Mouse (Mus musculus): ENCODE measurements at regions not wholly inside any gene's neighbourhood (a gene's known extent, or its start where the extent isn't known, plus 50 kb on each side); places are given as distances from the start of the nearest gene placed in this dataset.

- no peaks in the 10 kb centered on the region for H3K36me3 ChIP-seq
- no peaks in the 10 kb centered on the region; the same call in 1 of the 2 replicates for H3K9me3 ChIP-seq
- peak overlapping the region; percentile 90 for H3K27ac ChIP-seq
- H3K4me2 ChIP-seq: peak overlapping the region; percentile 40
- peaks cover 16% of the 10 kb centered on the region for H3K4me1 ChIP-seq
- peak overlapping the region; percentile 62 for H3K9ac ChIP-seq
- ATAC-seq (ENCODE audit: insufficient number of reproducible peaks, insufficient read depth, low FRiP score, low TSS enrichment, low read depth): peak; percentile 66; the same call in 1 of the 2 replicates
- 7% methylated on average over 15 of the region's 15 CpGs for WGBS
- no peaks in the 10 kb centered on the region for H3K27me3 ChIP-seq
- no peak overlapping the region for H3K4me3 ChIP-seq
These were observed 59.4 kb downstream of the 1700001O22Rik start for GRCm38 (mm10) chr2:30743976-30744620.

- Histone ChIP-seq H3K27ac (peak overlapping the region; percentile 90), H3K4me2 (0 out of 2 replicates have a peak overlapping the region, but pooled peaks have one; percentile 40), H3K4me1 (peaks cover 16% of the 10 kb centered on the region), H3K9me3 (no peaks in the 10 kb centered on the region; the same call in 1 of the 2 replicates), H3K36me3 (no peaks in the 10 kb centered on the region), H3K27me3 (no peaks in the 10 kb centered on the region), H3K4me3 (no peak overlapping the region), H3K9ac (0 out of 2 replicates have a peak overlapping the region, but pooled peaks have one; percentile 62)
- 52% methylated on average over 4 of the region's 4 CpGs for WGBS
- peak; percentile 32 for ATAC-seq (ENCODE audit: insufficient number of reproducible peaks, insufficient read depth, low FRiP score, low TSS enrichment, low read depth)
These were observed 60.1 kb downstream of the 1700001O22Rik start for GRCm38 (mm10) chr2:30743265-30743846.

DNA sequence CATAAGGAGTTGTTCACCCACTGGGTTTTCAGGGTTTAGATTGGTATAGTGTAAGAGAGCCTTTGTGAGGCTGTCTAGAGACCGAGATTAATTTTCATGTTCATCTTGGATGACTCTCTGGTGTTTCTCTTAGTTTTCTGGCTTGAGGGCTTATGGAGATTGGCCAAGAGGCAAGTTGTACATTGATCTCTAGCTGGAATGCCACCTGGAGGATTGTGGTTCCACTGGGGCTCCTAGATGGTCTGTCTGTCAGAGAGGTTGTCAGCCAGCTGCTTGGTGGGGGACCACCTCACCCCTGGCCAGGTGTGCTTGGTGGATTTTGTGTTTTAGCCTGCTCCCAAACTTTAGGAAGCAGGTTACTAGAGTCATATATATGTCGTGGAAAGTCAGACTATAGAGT lies 62.0 kb downstream of the 1700001O22Rik start:
- H3K4me1 ChIP-seq: peaks cover 20% of the 10 kb centered on the region
- H3K4me2 ChIP-seq: no peak overlapping the region
- H3K27me3 ChIP-seq: no peaks in the 10 kb centered on the region
- no peaks in the 10 kb centered on the region; the same call in 1 of the 2 replicates for H3K9me3 ChIP-seq
- H3K36me3 ChIP-seq: no peaks in the 10 kb centered on the region
- H3K27ac ChIP-seq: no peak overlapping the region
- WGBS: 76% methylated on average over 2 of the region's 2 CpGs
- ATAC-seq (ENCODE audit: insufficient number of reproducible peaks, insufficient read depth, low FRiP score, low TSS enrichment, low read depth): no peak
- no peak overlapping the region for H3K9ac ChIP-seq
- H3K4me3 ChIP-seq: no peak overlapping the region

DNA sequence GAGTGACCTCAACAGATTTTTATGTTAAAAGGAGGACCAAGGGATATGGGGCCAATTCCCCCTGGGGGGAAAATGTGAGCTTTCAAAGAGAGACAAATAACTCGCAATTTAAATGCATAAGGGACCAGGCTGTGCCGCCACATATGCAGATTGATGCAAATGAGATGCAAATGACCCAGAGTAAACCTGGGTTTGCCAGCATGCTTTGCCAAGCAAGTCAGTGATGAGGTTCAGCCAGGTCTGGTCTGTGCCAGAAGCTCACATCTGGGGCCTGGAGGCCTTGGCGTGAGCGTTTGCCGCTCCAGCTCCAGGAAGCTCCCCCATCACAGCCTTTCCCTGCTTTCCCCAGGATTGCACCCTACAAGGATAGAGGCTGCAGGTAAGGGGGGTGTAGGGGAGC lies 65.7 kb downstream of the 1700001O22Rik start:
- H3K27me3 ChIP-seq: no peaks in the 10 kb centered on the region
- 0 out of 2 replicates have a peak, but pooled peaks cover 7% of the 10 kb centered on the region for H3K4me1 ChIP-seq
- WGBS: 67% methylated on average over 5 of the region's 5 CpGs
- no peaks in the 10 kb centered on the region for H3K36me3 ChIP-seq
- H3K4me2 ChIP-seq: no peak overlapping the region
- no peak overlapping the region for H3K4me3 ChIP-seq
- no peak for ATAC-seq (ENCODE audit: insufficient number of reproducible peaks, insufficient read depth, low FRiP score, low TSS enrichment, low read depth)
- no peak overlapping the region for H3K27ac ChIP-seq
- H3K9ac ChIP-seq: no peak overlapping the region
- no peaks in the 10 kb centered on the region for H3K9me3 ChIP-seq

DNA sequence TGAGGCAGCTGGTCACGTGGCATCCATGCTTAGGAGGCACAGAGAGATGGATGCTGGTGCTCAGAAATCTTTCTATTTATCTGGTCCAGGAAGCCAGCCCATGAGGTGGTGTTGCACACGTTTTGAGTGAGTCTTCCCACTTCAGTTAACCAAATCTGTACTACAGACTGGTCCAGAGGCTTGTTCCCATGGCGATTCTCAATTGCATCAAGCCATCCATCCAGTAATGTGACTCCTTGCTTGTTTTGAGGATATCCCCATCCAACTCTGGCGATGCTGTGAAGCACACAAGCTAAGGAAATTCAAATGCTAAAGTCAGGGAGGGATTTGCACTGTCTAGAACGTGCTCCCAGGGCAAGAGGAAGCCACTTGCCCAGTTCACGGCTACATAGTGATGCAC lies 66.8 kb downstream of the 1700001O22Rik start:
- Histone ChIP-seq H3K4me1 (0 out of 2 replicates have a peak, but pooled peaks cover 7% of the 10 kb centered on the region), H3K4me3 (no peak overlapping the region), H3K9me3 (peaks cover 3% of the 10 kb centered on the region; the same call in 1 of the 2 replicates), H3K9ac (no peak overlapping the region), H3K36me3 (no peaks in the 10 kb centered on the region), H3K4me2 (no peak overlapping the region), H3K27me3 (no peaks in the 10 kb centered on the region), H3K27ac (no peak overlapping the region)
- 63% methylated on average over 6 of the region's 6 CpGs for WGBS
- no peak for ATAC-seq (ENCODE audit: insufficient number of reproducible peaks, insufficient read depth, low FRiP score, low TSS enrichment, low read depth)

GRCm38 (mm10) chr2:30736236-30736635 lies 67.2 kb downstream of the 1700001O22Rik start:
- Histone ChIP-seq H3K4me1 (0 out of 2 replicates have a peak, but pooled peaks cover 7% of the 10 kb centered on the region), H3K27ac (no peak overlapping the region), H3K9ac (no peak overlapping the region), H3K9me3 (peaks cover 3% of the 10 kb centered on the region; the same call in 1 of the 2 replicates), H3K4me3 (no peak overlapping the region), H3K27me3 (no peaks in the 10 kb centered on the region), H3K36me3 (no peaks in the 10 kb centered on the region), H3K4me2 (no peak overlapping the region)
- ATAC-seq (ENCODE audit: insufficient number of reproducible peaks, insufficient read depth, low FRiP score, low TSS enrichment, low read depth): no peak
- 46% methylated on average over 2 of the region's 2 CpGs for WGBS

DNA sequence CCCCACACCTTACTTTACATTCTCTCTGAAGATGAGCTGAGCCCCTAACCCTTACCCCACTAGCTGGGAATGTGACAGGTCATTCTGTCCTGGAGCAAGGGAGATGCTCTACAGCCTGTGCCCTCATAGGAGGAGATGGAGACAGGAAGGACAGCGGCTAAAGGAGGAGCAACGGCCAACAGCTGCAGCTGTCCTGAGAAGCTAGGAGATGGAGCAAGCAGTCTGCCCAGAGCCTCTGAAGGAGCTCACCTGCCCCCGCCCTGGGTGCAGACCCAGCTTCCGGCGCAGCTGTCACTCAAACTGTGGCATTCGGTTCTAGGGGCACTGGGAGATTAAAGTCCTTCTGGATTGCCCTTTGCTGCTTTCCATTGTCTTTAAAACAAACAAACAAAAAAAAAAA lies 69.6 kb downstream of the 1700001O22Rik start:
- no peak for ATAC-seq (ENCODE audit: insufficient number of reproducible peaks, insufficient read depth, low FRiP score, low TSS enrichment, low read depth)
- H3K27ac ChIP-seq: no peak overlapping the region
- 0 out of 2 replicates have a peak, but pooled peaks cover 7% of the 10 kb centered on the region for H3K4me1 ChIP-seq
- H3K9me3 ChIP-seq: peaks cover 3% of the 10 kb centered on the region; the same call in 1 of the 2 replicates
- H3K9ac ChIP-seq: no peak overlapping the region
- no peaks in the 10 kb centered on the region for H3K27me3 ChIP-seq
- WGBS: 18% methylated on average over 6 of the region's 6 CpGs
- H3K4me3 ChIP-seq: no peak overlapping the region
- no peaks in the 10 kb centered on the region for H3K36me3 ChIP-seq
- no peak overlapping the region for H3K4me2 ChIP-seq

- ATAC-seq (ENCODE audit: insufficient number of reproducible peaks, insufficient read depth, low FRiP score, low TSS enrichment, low read depth): no peak
- Histone ChIP-seq H3K4me1 (0 out of 2 replicates have a peak, but pooled peaks cover 3% of the 10 kb centered on the region), H3K27ac (no peak overlapping the region), H3K9me3 (peaks cover 3% of the 10 kb centered on the region; the same call in 1 of the 2 replicates), H3K4me3 (no peak overlapping the region), H3K9ac (no peak overlapping the region), H3K36me3 (no peaks in the 10 kb centered on the region), H3K4me2 (no peak overlapping the region), H3K27me3 (no peaks in the 10 kb centered on the region)
- 96% methylated on average over 5 of the region's 5 CpGs for WGBS
These were observed 71.6 kb downstream of the 1700001O22Rik start for GRCm38 (mm10) chr2:30731832-30732231.

- no peak overlapping the region for H3K9ac ChIP-seq
- H3K4me3 ChIP-seq: no peak overlapping the region
- no peaks in the 10 kb centered on the region for H3K36me3 ChIP-seq
- WGBS: 79% methylated on average over 6 of the region's 6 CpGs
- H3K9me3 ChIP-seq: peaks cover 3% of the 10 kb centered on the region; the same call in 1 of the 2 replicates
- no peak for ATAC-seq (ENCODE audit: insufficient number of reproducible peaks, insufficient read depth, low FRiP score, low TSS enrichment, low read depth)
- H3K27ac ChIP-seq: no peak overlapping the region
- H3K4me1 ChIP-seq: peaks cover 34% of the 10 kb centered on the region
- H3K27me3 ChIP-seq: no peaks in the 10 kb centered on the region
- no peak overlapping the region for H3K4me2 ChIP-seq
These were observed 75.5 kb downstream of the 1700001O22Rik start for GRCm38 (mm10) chr2:30727948-30728347.

DNA sequence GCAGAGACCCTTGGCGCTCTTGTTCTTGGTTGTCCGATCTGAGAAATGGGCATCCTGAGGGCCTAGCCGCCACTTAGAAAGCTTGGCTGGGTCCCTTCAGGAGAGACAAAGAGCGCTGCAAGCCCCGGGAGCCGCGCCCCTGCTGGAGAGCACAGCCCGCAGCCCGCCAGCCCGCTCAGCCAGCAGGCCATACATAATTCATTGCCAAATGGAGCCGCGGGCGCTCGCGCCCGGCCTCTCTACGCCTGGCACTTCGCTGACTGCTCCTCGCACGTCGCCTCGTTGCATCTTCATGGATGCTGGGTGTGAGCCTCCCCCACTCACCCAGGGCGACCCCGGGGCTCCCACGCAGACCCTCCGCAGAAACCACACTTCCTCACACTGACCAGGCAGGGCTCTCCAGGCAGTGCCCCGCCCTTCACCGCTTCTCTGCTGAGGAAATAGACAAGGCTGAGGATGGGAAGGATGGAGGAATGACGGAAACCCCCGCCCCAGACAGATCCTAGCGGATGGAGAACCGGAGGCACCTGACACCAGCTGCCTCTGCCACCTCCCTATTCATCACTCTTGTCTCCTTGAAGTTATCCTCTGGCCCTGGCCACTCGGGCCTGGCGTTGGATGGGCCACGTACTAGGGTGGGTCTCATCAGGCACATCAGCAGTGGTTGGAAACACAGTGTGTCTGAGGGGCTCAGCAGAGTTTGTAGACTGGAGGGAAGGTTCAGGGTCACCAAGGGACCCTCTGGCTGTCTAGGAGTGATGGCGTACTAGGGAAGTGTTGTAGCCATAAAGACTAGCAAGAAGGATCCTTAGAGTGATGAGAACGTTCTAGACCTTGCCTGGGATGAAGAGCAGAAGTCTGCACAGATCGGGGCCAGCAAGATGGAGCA lies 77.6 kb downstream of the 1700001O22Rik start:
- Histone ChIP-seq H3K9me3 (no peaks in the 10 kb centered on the region), H3K27ac (peak overlapping the region; percentile 100), H3K9ac (peak overlapping the region; percentile 68), H3K36me3 (no peaks in the 10 kb centered on the region), H3K4me3 (peak overlapping the region; percentile 20), H3K4me2 (peak overlapping the region; percentile 54), H3K27me3 (no peaks in the 10 kb centered on the region), H3K4me1 (peaks cover 55% of the 10 kb centered on the region)
- WGBS: 19% methylated on average over 38 of the region's 38 CpGs
- no peak for ATAC-seq (ENCODE audit: insufficient number of reproducible peaks, insufficient read depth, low FRiP score, low TSS enrichment, low read depth)

DNA sequence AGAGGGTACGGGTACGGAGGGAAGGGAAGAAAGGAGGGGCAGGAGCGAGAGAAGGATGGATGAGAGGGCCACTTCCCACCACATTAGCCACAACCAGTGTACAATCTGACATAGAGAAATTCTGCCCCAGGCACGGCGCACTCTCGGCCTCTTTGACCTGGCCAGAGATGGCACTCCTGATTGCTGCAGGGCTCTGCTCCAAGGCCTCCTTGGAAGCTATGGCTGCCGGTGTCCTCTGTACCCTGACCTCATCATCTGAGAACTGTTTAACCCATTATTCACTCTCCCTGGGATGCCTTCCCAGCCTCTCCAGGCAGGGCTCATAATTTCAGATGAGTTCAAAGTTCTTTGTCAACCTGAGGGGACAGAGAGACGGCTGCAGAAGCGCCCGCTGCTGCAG lies 78.3 kb downstream of the 1700001O22Rik start:
- peak overlapping the region; percentile 100 for H3K27ac ChIP-seq
- peaks cover 61% of the 10 kb centered on the region for H3K4me1 ChIP-seq
- H3K27me3 ChIP-seq: no peaks in the 10 kb centered on the region
- peak overlapping the region; percentile 54 for H3K4me2 ChIP-seq
- 45% methylated on average over 10 of the region's 10 CpGs for WGBS
- no peak for ATAC-seq (ENCODE audit: insufficient number of reproducible peaks, insufficient read depth, low FRiP score, low TSS enrichment, low read depth)
- no peaks in the 10 kb centered on the region for H3K36me3 ChIP-seq
- H3K9ac ChIP-seq: peak overlapping the region; percentile 68
- H3K4me3 ChIP-seq: peak overlapping the region; percentile 20; the same call in 1 of the 2 replicates
- H3K9me3 ChIP-seq: no peaks in the 10 kb centered on the region

Data from embryonic facial prominence, embryonic 13.5 days (tissue).